Mouse (Mus musculus): ENCODE results near the gene Lrrc3c. TPM values are rescaled to one million over a fixed set of nuclear protein-coding genes. Genes with fewer than 3 reads are reported as not detected.

Lrrc3c gene
- polyA plus RNA-seq, 1 experiment: not detected

- Histone ChIP-seq H3K27ac (ENCODE audit: insufficient read depth, low read length) (no peak overlapping the region), H3K4me1 (ENCODE audit: control insufficient read depth, insufficient read depth, insufficient read length) (peaks cover 3% of the 10 kb centered on the region; the same call in 1 of the 2 replicates), H3K36me3 (ENCODE audit: control insufficient read depth, insufficient read depth, low read length) (no peaks in the 10 kb centered on the region), H3K4me3 (ENCODE audit: extremely low read depth, insufficient read depth, insufficient read length) (no peak overlapping the region), H3K27me3 (ENCODE audit: control insufficient read depth, insufficient read depth, low read length) (no peaks in the 10 kb centered on the region)
- no peak for TF ChIP-seq POLR2A (IDR thresholded peaks at IDR 0.05; ENCODE audit: low read depth, low read length)
- no peak for TF ChIP-seq CTCF (IDR thresholded peaks at IDR 0.05; ENCODE audit: extremely low read depth, insufficient read depth, insufficient read length, insufficient replicate concordance)
- DNase-seq (ENCODE audit: low read depth in 1 of 2, low spot score in 2 of 2): no peak
- 85% methylated on average over 19 of the region's 19 CpGs for WGBS
Observed at GRCm38 (mm10) chr11:98590548-98591445, 7.3 kb upstream of the Lrrc3c start.

- TF ChIP-seq POLR2A (IDR thresholded peaks at IDR 0.05; ENCODE audit: low read depth, low read length) (no peak), CTCF (IDR thresholded peaks at IDR 0.05; ENCODE audit: extremely low read depth, insufficient read depth, insufficient read length, insufficient replicate concordance) (no peak)
- no peak for DNase-seq (ENCODE audit: low read depth in 1 of 2, low spot score in 2 of 2)
- Histone ChIP-seq H3K36me3 (ENCODE audit: control insufficient read depth, insufficient read depth, low read length) (no peaks in the 10 kb centered on the region), H3K4me1 (ENCODE audit: control insufficient read depth, insufficient read depth, insufficient read length) (no peaks in the 10 kb centered on the region; the same call in 1 of the 2 replicates), H3K27ac (ENCODE audit: insufficient read depth, low read length) (no peak overlapping the region), H3K4me3 (ENCODE audit: extremely low read depth, insufficient read depth, insufficient read length) (no peak overlapping the region), H3K27me3 (ENCODE audit: control insufficient read depth, insufficient read depth, low read length) (no peaks in the 10 kb centered on the region)
- 40% methylated on average over 6 of the region's 6 CpGs for WGBS
Observed at GRCm38 (mm10) chr11:98595021-98595420, 3.1 kb upstream of the Lrrc3c start.

- H3K27me3 ChIP-seq (ENCODE audit: control insufficient read depth, insufficient read depth, low read length): no peaks in the 10 kb centered on the region
- TF ChIP-seq POLR2A (IDR thresholded peaks at IDR 0.05; ENCODE audit: low read depth, low read length) (no peak), CTCF (IDR thresholded peaks at IDR 0.05; ENCODE audit: extremely low read depth, insufficient read depth, insufficient read length, insufficient replicate concordance) (no peak)
- no peak for DNase-seq (ENCODE audit: low read depth in 1 of 2, low spot score in 2 of 2)
- no peaks in the 10 kb centered on the region for H3K36me3 ChIP-seq (ENCODE audit: control insufficient read depth, insufficient read depth, low read length)
- WGBS: 52% methylated on average over 10 of the region's 10 CpGs
- no peaks in the 10 kb centered on the region; the same call in 1 of the 2 replicates for H3K4me1 ChIP-seq (ENCODE audit: control insufficient read depth, insufficient read depth, insufficient read length)
- H3K27ac ChIP-seq (ENCODE audit: insufficient read depth, low read length): no peak overlapping the region
- H3K4me3 ChIP-seq (ENCODE audit: extremely low read depth, insufficient read depth, insufficient read length): no peak overlapping the region
Observed at GRCm38 (mm10) chr11:98595473-98595872, 2.6 kb upstream of the Lrrc3c start.

- Histone ChIP-seq H3K36me3 (ENCODE audit: control insufficient read depth, insufficient read depth, low read length) (no peaks in the 10 kb centered on the region), H3K27me3 (ENCODE audit: control insufficient read depth, insufficient read depth, low read length) (0 out of 2 replicates have a peak, but pooled peaks cover 2% of the 10 kb centered on the region), H3K4me1 (ENCODE audit: control insufficient read depth, insufficient read depth, insufficient read length) (no peaks in the 10 kb centered on the region; the same call in 1 of the 2 replicates), H3K4me3 (ENCODE audit: extremely low read depth, insufficient read depth, insufficient read length) (no peak overlapping the region), H3K27ac (ENCODE audit: insufficient read depth, low read length) (no peak overlapping the region)
- DNase-seq (ENCODE audit: low read depth in 1 of 2, low spot score in 2 of 2): no peak
- TF ChIP-seq CTCF (IDR thresholded peaks at IDR 0.05; ENCODE audit: extremely low read depth, insufficient read depth, insufficient read length, insufficient replicate concordance) (no peak), POLR2A (IDR thresholded peaks at IDR 0.05; ENCODE audit: low read depth, low read length) (no peak)
- WGBS: 81% methylated on average over 3 of the region's 3 CpGs
Observed at GRCm38 (mm10) chr11:98595955-98596354, 2.1 kb upstream of the Lrrc3c start.

- no peaks in the 10 kb centered on the region; the same call in 1 of the 2 replicates for H3K4me1 ChIP-seq (ENCODE audit: control insufficient read depth, insufficient read depth, insufficient read length)
- 0 out of 2 replicates have a peak, but pooled peaks cover 2% of the 10 kb centered on the region for H3K27me3 ChIP-seq (ENCODE audit: control insufficient read depth, insufficient read depth, low read length)
- no peak overlapping the region for H3K4me3 ChIP-seq (ENCODE audit: extremely low read depth, insufficient read depth, insufficient read length)
- WGBS: 25% methylated on average over 6 of the region's 6 CpGs
- H3K36me3 ChIP-seq (ENCODE audit: control insufficient read depth, insufficient read depth, low read length): no peaks in the 10 kb centered on the region
- TF ChIP-seq CTCF (IDR thresholded peaks at IDR 0.05; ENCODE audit: extremely low read depth, insufficient read depth, insufficient read length, insufficient replicate concordance): peak; percentile 80; the same call in 1 of the 2 replicates
- no peak for TF ChIP-seq POLR2A (IDR thresholded peaks at IDR 0.05; ENCODE audit: low read depth, low read length)
- no peak overlapping the region for H3K27ac ChIP-seq (ENCODE audit: insufficient read depth, low read length)
- DNase-seq (ENCODE audit: low read depth in 1 of 2, low spot score in 2 of 2): peak; percentile 71
Observed at GRCm38 (mm10) chr11:98597363-98597762, 728 bp upstream of the Lrrc3c start.

- H3K4me1 ChIP-seq (ENCODE audit: control insufficient read depth, insufficient read depth, insufficient read length): no peaks in the 10 kb centered on the region; the same call in 1 of the 2 replicates
- 68% methylated on average over 18 of the region's 18 CpGs for WGBS
- H3K4me3 ChIP-seq (ENCODE audit: extremely low read depth, insufficient read depth, insufficient read length): no peak overlapping the region
- H3K27me3 ChIP-seq (ENCODE audit: control insufficient read depth, insufficient read depth, low read length): 0 out of 2 replicates have a peak, but pooled peaks cover 2% of the 10 kb centered on the region
- H3K27ac ChIP-seq (ENCODE audit: insufficient read depth, low read length): no peak overlapping the region
- no peaks in the 10 kb centered on the region for H3K36me3 ChIP-seq (ENCODE audit: control insufficient read depth, insufficient read depth, low read length)
- DNase-seq (ENCODE audit: low read depth in 1 of 2, low spot score in 2 of 2): no peak
- TF ChIP-seq CTCF (IDR thresholded peaks at IDR 0.05; ENCODE audit: extremely low read depth, insufficient read depth, insufficient read length, insufficient replicate concordance) (no peak), POLR2A (IDR thresholded peaks at IDR 0.05; ENCODE audit: low read depth, low read length) (no peak)
Observed at GRCm38 (mm10) chr11:98598851-98599290, 780 bp downstream of the Lrrc3c start.
